Mouse (Mus musculus): ENCODE data around the gene Gnrhr. TPM values are rescaled to one million over a fixed set of nuclear protein-coding genes. Genes with fewer than 3 reads are reported as not detected.

Gnrhr gene
- total RNA-seq (2017), result not detected in 2 replicates

- no peak for ATAC-seq (replicated peaks in 1 of 2; ENCODE audit: insufficient read depth in 1 of 2, low FRiP score in 2 of 2, low TSS enrichment in 1 of 2, low read depth in 1 of 2, poor library complexity in 2 of 2, severe bottlenecking in 2 of 2)
These were observed at the start of gene Gnrhr for GRCm38 (mm10) chr5:86197801-86198200. Gene Gnrhr, minus strand, starts transcription at chr5:86197901.

- ATAC-seq (replicated peaks in 1 of 2; ENCODE audit: insufficient read depth in 1 of 2, low FRiP score in 2 of 2, low TSS enrichment in 1 of 2, low read depth in 1 of 2, poor library complexity in 2 of 2, severe bottlenecking in 2 of 2), result no peak
These were observed 48.9 kb upstream of the Gnrhr start for GRCm38 (mm10) chr5:86246559-86246958.

- ATAC-seq (replicated peaks in 1 of 2; ENCODE audit: insufficient read depth in 1 of 2, low FRiP score in 2 of 2, low TSS enrichment in 1 of 2, low read depth in 1 of 2, poor library complexity in 2 of 2, severe bottlenecking in 2 of 2), result peak; percentile 71 to 77
These were observed 47.2 kb upstream of the Gnrhr start for GRCm38 (mm10) chr5:86244880-86245279.

- ATAC-seq (replicated peaks in 1 of 2; ENCODE audit: insufficient read depth in 1 of 2, low FRiP score in 2 of 2, low TSS enrichment in 1 of 2, low read depth in 1 of 2, poor library complexity in 2 of 2, severe bottlenecking in 2 of 2), result no peak
These were observed 46.6 kb upstream of the Gnrhr start for GRCm38 (mm10) chr5:86244275-86244674.

- ATAC-seq (replicated peaks in 1 of 2; ENCODE audit: insufficient read depth in 1 of 2, low FRiP score in 2 of 2, low TSS enrichment in 1 of 2, low read depth in 1 of 2, poor library complexity in 2 of 2, severe bottlenecking in 2 of 2), result no peak
These were observed 29.6 kb upstream of the Gnrhr start for GRCm38 (mm10) chr5:86227156-86227853.

GRCm38 (mm10) chr5:86191356-86191755, 6.3 kb downstream of the Gnrhr start:
- peak; percentile 51 to 61; a peak in 3 of 4 replicates for ATAC-seq (replicated peaks in 1 of 2; ENCODE audit: insufficient read depth in 1 of 2, low FRiP score in 2 of 2, low TSS enrichment in 1 of 2, low read depth in 1 of 2, poor library complexity in 2 of 2, severe bottlenecking in 2 of 2)

- peak; percentile 83 to 85 for ATAC-seq (replicated peaks in 1 of 2; ENCODE audit: insufficient read depth in 1 of 2, low FRiP score in 2 of 2, low TSS enrichment in 1 of 2, low read depth in 1 of 2, poor library complexity in 2 of 2, severe bottlenecking in 2 of 2)
These were observed 6.9 kb downstream of the Gnrhr start for GRCm38 (mm10) chr5:86190770-86191169.

GRCm38 (mm10) chr5:86190290-86190689, 7.4 kb downstream of the Gnrhr start:
- ATAC-seq (replicated peaks in 1 of 2; ENCODE audit: insufficient read depth in 1 of 2, low FRiP score in 2 of 2, low TSS enrichment in 1 of 2, low read depth in 1 of 2, poor library complexity in 2 of 2, severe bottlenecking in 2 of 2), result peak; percentile 66 to 76

- no peak for ATAC-seq (replicated peaks in 1 of 2; ENCODE audit: insufficient read depth in 1 of 2, low FRiP score in 2 of 2, low TSS enrichment in 1 of 2, low read depth in 1 of 2, poor library complexity in 2 of 2, severe bottlenecking in 2 of 2)
These were observed 10.3 kb downstream of the Gnrhr start for GRCm38 (mm10) chr5:86187441-86187840.

- no peak for ATAC-seq (replicated peaks in 1 of 2; ENCODE audit: insufficient read depth in 1 of 2, low FRiP score in 2 of 2, low TSS enrichment in 1 of 2, low read depth in 1 of 2, poor library complexity in 2 of 2, severe bottlenecking in 2 of 2)
These were observed 23.9 kb downstream of the Gnrhr start for GRCm38 (mm10) chr5:86173778-86174177.

- peak; percentile 98 to 99 for ATAC-seq (replicated peaks in 1 of 2; ENCODE audit: insufficient read depth in 1 of 2, low FRiP score in 2 of 2, low TSS enrichment in 1 of 2, low read depth in 1 of 2, poor library complexity in 2 of 2, severe bottlenecking in 2 of 2)
These were observed 25.1 kb downstream of the Gnrhr start, which contains the start of gene Uba6 for GRCm38 (mm10) chr5:86172449-86173161. Gene Uba6, minus strand, starts transcription at chr5:86172803.

GRCm38 (mm10) chr5:86172088-86172448, 25.6 kb downstream of the Gnrhr start:
- no peak for ATAC-seq (replicated peaks in 1 of 2; ENCODE audit: insufficient read depth in 1 of 2, low FRiP score in 2 of 2, low TSS enrichment in 1 of 2, low read depth in 1 of 2, poor library complexity in 2 of 2, severe bottlenecking in 2 of 2)

Other genes starting within 250 kb of the Gnrhr start
- 56.3 and 58.3 TPM in 2 replicates for gene Cenpc1, start 132.3 kb downstream of the Gnrhr start, total RNA-seq (2017)
- gene Stap1, start 126.2 kb downstream of the Gnrhr start, total RNA-seq (2017), result 80.4 and 98.5 TPM in 2 replicates
- gene Uba6, start 25.1 kb downstream of the Gnrhr start, total RNA-seq (2017), result 29.9 and 48.4 TPM in 2 replicates
- not detected in 2 replicates for gene Tmprss11c, start 91.4 kb upstream of the Gnrhr start, total RNA-seq (2017)
- gene Tmprss11d, start 175.5 kb upstream of the Gnrhr start, total RNA-seq (2017), result not detected in 2 replicates

All from hematopoietic stem cell, adult 5-6 weeks (primary cell).